Mouse (Mus musculus) R1 (cell line): Measurements from ENCODE around the gene Rundc3b.
A peak's percentile ranks its signal among the peaks of the same experiment; 100 is the strongest.

Experiments
- DNase-seq: peaks from one replicate; pipeline ENCODE4 v3.0.0-alpha.2; 2018; ENCODE audit warnings: low read depth, low spot score

Rundc3b gene

GRCm38 (mm10) chr5:8622596-8623231 is at the start of gene Rundc3b:
Gene Rundc3b (minus strand): TSS chr5:8622952.
- DNase-seq, result peak; percentile 97

- no peak for DNase-seq
These were observed 46.9 kb upstream of the Rundc3b start for GRCm38 (mm10) chr5:8669606-8670005.

- DNase-seq, result no peak
These were observed 45.2 kb upstream of the Rundc3b start for GRCm38 (mm10) chr5:8667758-8668474.

GRCm38 (mm10) chr5:8664678-8665077 is 41.9 kb upstream of the Rundc3b start:
- DNase-seq, result no peak

DNA sequence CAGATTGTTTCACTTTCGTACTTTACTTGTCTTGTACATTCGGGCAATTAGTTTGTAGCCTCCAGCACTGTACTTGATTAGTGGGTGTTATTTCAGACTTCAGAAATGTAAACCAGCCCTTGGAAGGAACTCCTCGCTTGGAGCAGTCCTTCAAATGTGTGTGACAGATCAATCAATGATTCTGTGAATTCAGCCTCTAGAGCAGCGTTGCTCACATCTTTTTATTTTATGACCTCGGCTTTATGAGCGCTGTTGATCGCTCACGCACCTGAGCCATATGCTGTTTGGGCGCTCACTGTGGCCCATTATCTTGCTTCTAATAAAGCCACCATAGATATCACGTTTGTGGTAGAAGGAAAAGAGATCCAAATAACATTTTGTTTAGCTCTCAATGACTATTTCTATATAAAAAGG is 38.0 kb upstream of the Rundc3b start:
- DNase-seq, result no peak

DNA sequence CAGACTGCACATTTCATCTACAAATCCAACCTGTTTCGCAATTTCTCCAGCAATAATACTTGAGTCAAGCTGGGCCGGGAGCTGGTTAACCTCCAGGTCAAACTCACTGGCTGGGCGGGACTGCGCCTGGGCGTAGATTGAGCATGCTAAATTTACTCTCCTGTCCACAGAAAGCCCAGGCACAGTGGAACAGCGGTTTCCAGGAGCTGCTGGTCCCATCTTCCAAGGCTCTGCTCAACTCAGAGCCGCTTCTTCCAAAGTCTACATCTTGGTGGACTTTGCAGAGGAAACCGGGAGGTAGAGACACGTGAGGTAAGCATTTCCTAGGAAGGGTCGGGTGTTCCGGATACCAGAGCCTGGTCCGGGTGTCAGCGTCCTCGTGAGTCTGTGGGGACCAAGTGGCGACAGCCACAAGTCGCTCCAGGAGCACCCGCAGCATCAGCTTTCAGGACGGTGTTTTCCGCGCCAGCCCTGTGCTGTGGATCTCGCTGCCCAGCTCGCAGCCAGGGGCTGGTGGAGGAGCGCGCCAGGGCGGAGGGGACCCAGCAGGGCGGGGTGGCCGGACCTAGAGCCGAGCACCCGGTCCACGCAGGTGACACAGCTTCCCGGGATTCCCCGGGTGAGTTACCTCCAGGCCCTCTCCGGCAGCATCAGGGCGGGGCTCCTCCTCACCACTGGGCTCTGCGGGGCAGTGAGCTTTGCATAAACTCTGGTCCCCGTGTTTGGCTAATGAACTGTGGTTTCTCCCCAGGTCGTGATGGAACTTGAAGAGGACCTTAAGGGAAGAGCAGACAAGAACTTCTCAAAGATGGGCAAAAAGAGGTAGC is 37.4 kb upstream of the Rundc3b start, which contains the start of gene Abcb1a:
Abcb1a (plus strand) TSS at position 167 of the 827 bp plus-strand sequence.
- peak; percentile 38 for DNase-seq

DNA sequence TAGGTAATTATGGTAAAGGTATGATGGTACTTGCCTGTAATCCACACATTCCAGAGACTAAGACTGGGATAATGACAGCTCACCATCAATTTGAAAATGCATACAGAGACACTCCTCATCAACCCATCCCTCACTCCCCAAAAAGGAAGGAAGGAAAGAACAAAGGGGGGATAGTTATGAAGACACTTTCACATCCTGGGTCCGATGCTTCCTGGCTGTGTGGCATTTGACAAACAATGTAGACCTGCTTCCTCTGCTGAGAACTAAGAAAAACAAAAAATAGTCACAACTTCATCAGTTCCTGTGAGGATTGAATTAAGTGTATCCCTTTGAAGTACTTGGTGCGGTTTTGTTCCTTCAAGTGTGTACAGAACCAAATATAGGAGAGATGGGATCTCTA is 29.3 kb upstream of the Rundc3b start:
- DNase-seq, result no peak

GRCm38 (mm10) chr5:8648774-8649173 is 26.0 kb upstream of the Rundc3b start:
- no peak for DNase-seq

GRCm38 (mm10) chr5:8648300-8648699 is 25.5 kb upstream of the Rundc3b start:
- no peak for DNase-seq

DNA sequence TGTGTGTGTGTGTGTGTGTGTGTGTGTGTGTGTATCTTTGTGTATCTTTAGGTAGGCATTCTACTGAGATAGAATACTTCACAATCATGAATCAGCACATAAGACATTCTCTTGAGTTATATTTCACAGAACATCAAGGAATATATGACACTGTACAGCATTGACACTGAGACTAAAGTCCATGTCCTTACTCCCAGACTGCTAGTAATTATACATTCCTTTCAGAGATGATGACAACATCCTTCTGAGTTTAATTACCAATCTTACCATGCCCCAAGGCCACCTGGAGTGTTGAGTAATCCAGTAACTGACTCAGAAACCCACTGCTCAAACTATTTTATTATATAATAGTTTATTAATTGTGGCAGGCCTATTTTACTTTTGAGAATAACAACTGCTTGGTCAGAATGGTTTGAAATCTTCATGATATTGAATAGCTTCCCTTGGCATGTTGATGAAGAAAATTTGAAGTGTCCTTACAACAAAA is 11.8 kb upstream of the Rundc3b start:
- DNase-seq, result no peak

- no peak for DNase-seq
These were observed 10.1 kb upstream of the Rundc3b start for GRCm38 (mm10) chr5:8632901-8633300.

GRCm38 (mm10) chr5:8622071-8622595 is 619 bp downstream of the Rundc3b start:
- DNase-seq, result peak; percentile 70

- DNase-seq, result peak; percentile 21
These were observed 51.6 kb downstream of the Rundc3b start for GRCm38 (mm10) chr5:8571118-8571517.

DNA sequence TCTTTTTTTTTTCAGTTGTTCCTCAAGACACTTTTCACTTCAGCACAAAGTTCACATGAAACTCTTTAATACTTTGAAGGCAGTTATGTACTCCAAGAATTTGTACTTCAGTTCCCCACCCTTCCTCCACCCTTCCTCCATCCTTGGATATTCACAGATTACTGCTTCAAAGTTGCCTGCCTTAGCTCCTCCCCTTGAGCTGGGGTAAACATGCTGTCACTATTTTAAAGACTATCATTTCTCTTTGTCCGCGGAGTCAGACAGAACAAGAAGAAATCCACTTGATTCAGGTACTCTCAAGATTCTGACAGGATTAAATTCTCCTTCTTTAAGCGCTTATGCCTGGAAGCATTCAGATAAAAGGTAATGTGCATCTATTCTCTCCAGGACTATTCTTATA is 55.9 kb downstream of the Rundc3b start:
- DNase-seq, result no peak

GRCm38 (mm10) chr5:8544512-8544911 is 78.2 kb downstream of the Rundc3b start:
- peak; percentile 80 for DNase-seq

DNA sequence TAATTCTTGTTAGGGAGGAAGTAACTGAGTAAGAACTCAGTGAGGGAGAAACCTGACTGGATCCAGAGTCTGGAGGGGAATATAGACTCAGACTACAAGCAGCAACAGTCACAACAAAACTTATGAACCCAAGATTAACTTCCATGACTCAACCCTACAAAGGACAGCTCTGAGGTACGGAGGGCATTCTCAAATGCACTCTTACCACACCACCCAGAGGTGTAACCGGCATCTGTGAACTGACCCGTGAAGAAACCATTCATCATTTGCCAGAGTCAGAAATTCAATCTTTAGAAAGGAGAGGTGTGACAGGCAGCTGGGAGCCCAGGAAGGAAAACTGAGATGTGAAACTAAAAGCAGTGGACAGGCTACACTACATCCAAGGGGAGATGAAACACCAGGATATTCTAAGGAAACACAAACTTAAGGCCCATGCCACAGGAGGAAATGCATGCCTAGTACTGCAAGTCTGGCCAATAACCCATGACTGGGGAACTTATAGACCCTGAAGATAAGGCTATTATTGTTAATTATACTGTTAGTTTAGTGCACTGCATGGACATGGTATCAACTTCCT is 80.0 kb downstream of the Rundc3b start:
- no peak for DNase-seq

DNA sequence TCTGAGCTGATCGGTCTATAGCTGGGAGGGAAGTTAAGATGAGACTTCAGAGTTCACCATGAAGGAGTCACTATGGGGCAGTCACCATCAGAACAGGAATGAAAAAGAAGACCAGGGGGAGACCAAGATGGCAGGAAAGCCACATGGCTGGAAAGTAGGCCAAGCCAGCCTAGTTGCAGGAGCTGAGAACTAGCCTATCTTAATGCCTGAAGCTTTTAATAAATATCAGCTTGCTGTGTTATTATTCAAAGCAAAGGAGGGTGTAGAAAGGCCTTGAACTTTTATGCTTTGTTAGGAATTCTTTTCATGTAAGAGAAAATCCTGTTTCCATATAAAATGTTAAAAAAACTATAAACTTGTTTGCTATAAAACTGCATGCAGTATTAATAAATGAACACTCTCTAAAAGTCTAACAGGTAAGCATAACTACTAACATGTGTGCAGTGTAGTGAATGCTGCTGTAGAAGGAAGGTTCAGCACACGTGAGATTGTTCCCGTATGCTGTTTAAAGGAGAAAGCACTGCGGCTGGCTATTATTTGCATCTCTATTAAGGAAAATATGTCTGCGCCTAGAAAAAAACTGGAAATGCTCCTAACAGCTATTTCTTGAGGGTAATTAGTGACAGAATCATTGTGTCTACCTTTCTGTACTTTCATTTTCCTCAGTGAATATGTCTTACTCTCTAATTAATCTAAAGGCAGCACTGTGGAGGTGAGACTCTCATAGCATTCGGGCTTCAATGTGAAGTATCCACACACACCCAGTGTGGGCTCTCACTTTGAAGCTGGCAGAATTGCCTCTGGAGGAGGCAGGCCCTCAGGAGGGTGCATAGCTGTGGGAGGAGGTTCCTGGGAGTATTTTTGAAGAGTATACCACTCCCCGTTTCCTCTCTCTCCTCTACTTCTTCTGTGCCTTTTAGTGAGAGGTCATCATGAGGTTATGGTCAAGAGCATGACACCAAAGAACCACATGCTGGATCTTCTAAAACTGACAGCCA is 81.3 kb downstream of the Rundc3b start:
- DNase-seq, result no peak

- DNase-seq, result peak; percentile 78
These were observed 103.7 kb downstream of the Rundc3b start for GRCm38 (mm10) chr5:8519006-8519405.

GRCm38 (mm10) chr5:8491778-8492177 is 131.0 kb downstream of the Rundc3b start:
- DNase-seq, result no peak

DNA sequence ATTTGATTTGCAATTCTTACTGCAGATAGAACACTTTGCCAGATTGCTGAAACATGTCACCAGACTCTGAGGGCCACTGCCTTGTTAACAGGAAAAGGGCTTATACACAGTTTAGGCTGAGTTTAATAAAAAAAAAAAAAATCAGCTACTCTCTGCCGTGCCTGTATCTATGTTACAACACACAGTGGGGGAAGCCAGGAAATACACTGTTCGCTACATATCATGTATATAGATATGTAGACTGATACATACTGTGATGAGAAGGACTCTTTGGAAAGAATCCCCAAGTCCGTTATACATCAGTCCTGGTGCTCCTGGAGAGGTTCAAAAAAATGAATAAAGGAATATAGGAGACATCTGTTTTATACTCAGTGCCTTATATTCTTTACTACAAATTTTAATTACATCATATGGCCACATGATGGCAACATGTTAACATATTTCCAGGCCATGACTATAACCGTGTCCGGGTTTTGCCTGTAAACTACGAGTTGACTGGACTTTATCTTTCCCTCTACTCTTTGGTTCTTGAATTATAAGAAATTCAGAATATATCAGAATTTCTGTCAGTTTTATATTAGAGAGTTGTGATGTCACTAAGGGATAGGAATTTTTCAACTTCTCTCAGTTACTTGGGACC is 133.2 kb downstream of the Rundc3b start:
- DNase-seq, result peak; percentile 45
